Mouse (Mus musculus) bone marrow, adult 2 months (tissue): ENCODE data around the gene Psmd4. TPM values are rescaled to one million over a fixed set of nuclear protein-coding genes. Genes with fewer than 3 reads are reported as not detected.
A peak's percentile ranks its signal among the peaks of the same experiment; 100 is the strongest.

Experiments
- H3K27ac ChIP-seq: fragments of 200-500 bp; 2 replicates; pipeline ENCODE4 v1.5.1; 2012; ENCODE audit warnings: low read depth, mild to moderate bottlenecking, control low read depth, inconsistent platforms, low read length; ENCODE audit not compliant: control insufficient read depth, poor library complexity, insufficient read depth
- H3K4me1 ChIP-seq: fragments of 200-500 bp; 2 replicates; pipeline ENCODE4 v1.6.1; 2011; ENCODE audit warnings: low read length; ENCODE audit not compliant: control insufficient read depth, insufficient read depth
- H3K4me3 ChIP-seq: fragments of 200-500 bp; replicated peaks from 2 replicates; pipeline ENCODE3; 2011; ENCODE audit warnings: mild to moderate bottlenecking, low read depth, low read length, control low read depth; ENCODE audit not compliant: control insufficient read depth
- CTCF ChIP-seq: fragments of 200-500 bp; IDR thresholded peaks from 2 replicates; pipeline ENCODE4 v1.5.1; 2011; ENCODE audit warnings: low read length, control low read depth; ENCODE audit not compliant: control insufficient read depth, insufficient read depth
- POLR2A ChIP-seq: fragments of 200-500 bp; IDR thresholded peaks from 2 replicates; pipeline ENCODE4 v1.6.1; 2011; ENCODE audit warnings: low read depth, mild to moderate bottlenecking, control low read depth, low read length, borderline replicate concordance; ENCODE audit not compliant: control insufficient read depth
- WGBS: fragments of 180-500 bp; shearing (Covaris S2); methylation state at CpG from one replicate; pipeline ENCODE4 v1.1.7; 2018; 5-methylcytosine and 5-hydroxymethylcytosine counted together
- polyA plus RNA-seq: library from polyadenylated mRNA; stranded (reverse); fragments of >200 nt; gene quantifications from 2 replicates; pipeline ENCODE4 v1.2.4, GENCODE M21; 2011; ENCODE audit warnings: low replicate concordance; ENCODE audit not compliant: missing spikeins, insufficient read depth, insufficient read length

Gene Psmd4
- polyA plus RNA-seq, 1 experiment: 328 TPM

DNA sequence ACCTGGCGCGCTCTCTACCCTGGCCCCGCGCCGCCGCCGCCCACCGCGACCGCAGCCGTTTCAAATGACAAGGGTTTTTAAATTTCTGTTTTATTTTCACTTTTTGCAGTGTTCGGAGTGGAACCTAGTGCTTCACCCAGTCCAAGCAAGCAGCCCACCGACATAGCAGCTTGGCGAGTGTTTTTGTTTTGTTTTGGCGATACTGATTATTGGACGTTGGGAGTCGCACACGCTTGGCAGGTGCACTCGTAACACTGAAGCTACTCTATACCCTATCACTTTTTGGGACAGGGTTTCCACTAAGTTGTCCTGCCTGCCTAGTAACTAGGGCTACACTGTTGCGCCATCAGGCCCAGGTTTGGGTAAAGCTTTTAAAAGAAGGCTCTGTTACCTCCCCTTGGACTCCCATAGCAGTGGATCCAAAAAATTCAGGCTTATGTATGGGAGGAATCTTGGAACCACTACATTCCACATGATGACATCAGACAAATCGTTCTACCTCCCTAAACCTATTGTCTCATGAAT lies 25.8 kb downstream of the Psmd4 start:
- H3K27ac ChIP-seq: peak overlapping the region; percentile 96
- no peak for TF ChIP-seq POLR2A
- no peak for TF ChIP-seq CTCF
- peak overlapping the region; percentile 87 for H3K4me3 ChIP-seq
- no peaks in the 10 kb centered on the region; the same call in 1 of the 2 replicates for H3K4me1 ChIP-seq
- WGBS: 4% methylated on average over 21 of the region's 21 CpGs

GRCm38 (mm10) chr3:95015891-95016531 lies 26.4 kb downstream of the Psmd4 start:
- no peaks in the 10 kb centered on the region; the same call in 1 of the 2 replicates for H3K4me1 ChIP-seq
- peak overlapping the region; percentile 96 for H3K27ac ChIP-seq
- peak; percentile 46; the same call in 1 of the 2 replicates for TF ChIP-seq POLR2A
- peak; percentile 3; the same call in 1 of the 2 replicates for TF ChIP-seq CTCF
- H3K4me3 ChIP-seq: peak overlapping the region; percentile 87
- WGBS: under 1% methylated on average over 40 of the region's 40 CpGs

DNA sequence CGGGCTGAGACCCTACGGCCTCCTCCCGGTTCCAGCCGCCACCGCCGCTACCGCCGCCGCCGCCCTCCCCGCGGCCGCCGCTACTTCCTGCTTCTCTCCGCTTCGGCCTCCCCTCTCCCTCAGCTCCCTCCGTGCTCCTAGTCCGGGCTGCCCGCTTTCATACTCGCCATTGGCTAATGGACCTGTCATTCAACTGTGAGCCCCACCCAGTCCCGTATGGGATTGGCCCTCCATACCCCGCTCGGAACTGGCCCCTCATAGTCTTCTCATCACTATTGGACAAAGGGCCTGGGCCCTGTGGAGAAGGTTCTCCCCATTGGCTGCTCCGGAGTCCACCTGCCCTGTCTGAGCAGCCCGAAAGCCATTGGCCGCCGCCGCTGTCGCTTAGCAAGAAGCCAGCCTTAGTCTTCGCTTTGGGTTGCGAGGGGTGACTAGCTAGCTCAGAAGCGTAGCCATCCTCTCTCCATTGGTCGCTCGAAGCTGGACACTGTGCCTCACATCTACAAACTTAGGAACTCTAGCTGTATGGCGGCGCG lies 27.0 kb downstream of the Psmd4 start, which contains the start of gene Zfp687:
TSS of gene Zfp687 (minus strand) at position 112 of the 536 bp plus-strand sequence.
- no peak for TF ChIP-seq CTCF
- TF ChIP-seq POLR2A: peak; percentile 64
- Histone ChIP-seq H3K4me3 (peak within 1 kb of the TSS; percentile 88), H3K4me1 (no peaks in the 10 kb centered on the region; the same call in 1 of the 2 replicates), H3K27ac (peak within 1 kb of the TSS; percentile 96)
- WGBS: under 1% methylated on average over 37 of the region's 37 CpGs

DNA sequence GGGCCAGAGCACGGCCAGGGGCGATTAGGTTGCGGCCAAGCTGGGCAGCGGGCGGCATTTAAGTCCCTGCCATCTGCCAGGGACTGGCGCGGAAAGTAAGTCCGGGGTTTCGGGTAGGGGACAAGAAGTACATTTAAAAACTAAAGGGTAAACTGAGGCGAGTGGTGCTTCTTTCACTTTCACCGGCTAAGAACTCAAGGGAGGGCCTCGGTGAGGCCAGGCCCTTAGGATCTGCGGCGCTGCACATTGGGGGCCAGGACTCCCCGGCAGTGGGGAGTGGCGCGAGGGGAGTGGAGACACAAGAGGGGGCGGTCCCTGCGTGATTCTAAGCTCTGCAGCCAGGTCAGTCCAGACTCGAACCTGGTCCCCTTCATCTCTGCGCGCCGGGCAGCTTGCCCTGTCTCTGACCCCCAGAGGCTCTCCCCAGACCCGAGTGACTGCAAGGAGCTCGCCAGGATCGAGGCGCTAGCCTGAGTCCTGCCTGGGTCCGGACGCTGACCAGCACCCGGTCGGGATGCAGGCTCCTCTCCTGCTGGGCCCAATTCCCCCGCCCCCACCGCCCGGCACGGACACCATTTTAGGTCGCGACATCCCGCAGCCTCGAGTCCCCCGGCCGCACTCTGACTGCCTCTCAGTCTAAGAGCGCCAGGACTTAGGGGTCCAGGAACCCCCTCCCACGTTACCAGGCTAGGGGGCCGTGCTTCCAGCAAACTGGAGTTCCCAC lies 27.8 kb downstream of the Psmd4 start:
- peak overlapping the region; percentile 88 for H3K4me3 ChIP-seq
- H3K4me1 ChIP-seq: no peaks in the 10 kb centered on the region; the same call in 1 of the 2 replicates
- TF ChIP-seq POLR2A (no peak; the same call in 1 of the 2 replicates), CTCF (no peak)
- H3K27ac ChIP-seq: peak overlapping the region; percentile 96
- WGBS: 1% methylated on average over 44 of the region's 44 CpGs

DNA sequence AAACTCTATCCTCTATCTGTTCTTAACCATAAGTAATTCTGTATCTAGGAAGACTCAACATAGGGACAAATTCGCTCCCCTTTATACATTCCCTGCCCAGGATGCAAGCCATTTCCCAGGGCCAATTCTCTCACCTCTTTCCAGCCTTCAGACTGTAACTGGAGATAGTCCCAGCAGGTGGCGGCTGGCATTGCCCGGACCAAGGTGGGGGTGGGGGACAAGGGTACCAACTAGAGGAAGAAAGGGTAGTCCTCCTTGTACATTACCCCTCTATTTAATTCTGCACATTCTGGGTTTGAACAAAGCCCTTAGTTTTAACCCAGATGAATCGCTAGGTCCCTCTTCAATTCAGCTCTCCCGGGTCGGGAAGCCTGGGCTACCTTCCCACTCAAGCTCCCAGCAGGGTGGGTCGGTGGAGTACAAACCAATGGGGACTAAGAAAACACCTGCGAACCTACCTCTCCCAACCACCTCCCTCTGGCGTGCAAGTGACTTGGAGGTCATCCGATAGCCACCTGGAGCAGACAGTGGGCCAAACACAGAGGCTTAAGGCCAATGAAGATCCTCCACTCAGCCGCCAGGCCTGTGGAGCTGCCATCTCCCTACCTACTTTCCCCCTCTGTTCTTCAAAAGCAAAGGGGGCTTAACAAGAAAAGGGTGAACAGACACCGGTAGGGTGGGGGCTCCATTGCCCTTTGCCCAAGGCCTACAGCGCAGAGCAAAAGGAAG lies 28.6 kb downstream of the Psmd4 start:
- Histone ChIP-seq H3K4me3 (peak overlapping the region; percentile 88), H3K27ac (peak overlapping the region; percentile 96), H3K4me1 (no peaks in the 10 kb centered on the region; the same call in 1 of the 2 replicates)
- WGBS: 31% methylated on average over 13 of the region's 13 CpGs
- TF ChIP-seq CTCF: no peak
- TF ChIP-seq POLR2A: no peak

DNA sequence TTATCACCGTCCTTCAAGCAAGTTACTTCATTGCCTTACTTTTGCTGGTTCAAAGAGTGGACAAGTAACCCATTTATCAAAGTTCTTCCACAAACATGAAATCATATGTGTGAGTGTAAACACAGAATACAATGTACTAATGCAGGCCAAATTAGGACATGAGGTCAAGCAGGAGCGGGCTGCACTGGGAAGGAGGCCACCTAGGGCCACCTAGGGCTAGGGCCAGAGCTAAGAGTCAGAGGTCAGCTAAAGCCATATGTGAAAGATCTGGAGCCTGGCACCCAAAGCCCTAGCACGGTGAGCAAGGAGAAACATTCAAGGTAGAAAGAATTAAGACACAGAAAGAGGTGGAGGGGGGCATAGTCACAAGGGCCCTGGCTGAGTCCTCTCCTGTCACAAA lies 29.4 kb downstream of the Psmd4 start:
- Histone ChIP-seq H3K4me3 (no peak overlapping the region), H3K27ac (no peak overlapping the region), H3K4me1 (peaks cover 2% of the 10 kb centered on the region)
- no peak for TF ChIP-seq POLR2A
- no peak for TF ChIP-seq CTCF
- 88% methylated on average over 3 of the region's 3 CpGs for WGBS

- peaks cover 4% of the 10 kb centered on the region for H3K4me1 ChIP-seq
- WGBS: 85% methylated on average over 7 of the region's 7 CpGs
- no peak overlapping the region for H3K27ac ChIP-seq
- no peak overlapping the region for H3K4me3 ChIP-seq
- TF ChIP-seq POLR2A (no peak), CTCF (no peak)
Observed at GRCm38 (mm10) chr3:95010396-95010795, 32.0 kb downstream of the Psmd4 start.
